Mouse (Mus musculus): Measurements from ENCODE around the gene Fitm1. TPM values are rescaled to one million over a fixed set of nuclear protein-coding genes. Genes with fewer than 3 reads are reported as not detected.

The Fitm1 gene
- total RNA-seq, 2 experiments from 2014 or later = not detected

GRCm38 (mm10) chr14:55565748-55566147, 9.7 kb upstream of the Fitm1 start:
- no peak for DNase-seq (ENCODE audit: low spot score in 2 of 2)

DNA sequence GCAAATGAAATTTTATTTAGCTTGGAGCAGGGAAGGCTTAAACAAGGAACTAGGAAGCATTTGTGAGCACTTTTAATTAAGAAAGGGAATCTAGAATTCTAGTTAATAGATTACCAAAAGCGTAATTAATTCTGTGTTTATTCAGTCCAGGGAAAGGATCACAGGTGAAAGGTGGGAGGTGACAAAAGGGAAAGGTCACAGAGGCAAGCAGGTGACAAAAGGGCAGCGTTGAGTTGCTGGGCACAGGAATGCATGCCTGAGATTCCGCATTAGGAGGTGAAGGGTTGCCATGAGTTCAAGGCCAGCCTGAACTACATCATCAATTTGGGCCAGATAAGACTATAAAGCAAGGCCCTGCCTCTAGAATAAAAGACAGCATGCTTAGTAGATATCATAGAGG, 7.9 kb upstream of the Fitm1 start:
- no peak for DNase-seq (ENCODE audit: low spot score in 2 of 2)

DNA sequence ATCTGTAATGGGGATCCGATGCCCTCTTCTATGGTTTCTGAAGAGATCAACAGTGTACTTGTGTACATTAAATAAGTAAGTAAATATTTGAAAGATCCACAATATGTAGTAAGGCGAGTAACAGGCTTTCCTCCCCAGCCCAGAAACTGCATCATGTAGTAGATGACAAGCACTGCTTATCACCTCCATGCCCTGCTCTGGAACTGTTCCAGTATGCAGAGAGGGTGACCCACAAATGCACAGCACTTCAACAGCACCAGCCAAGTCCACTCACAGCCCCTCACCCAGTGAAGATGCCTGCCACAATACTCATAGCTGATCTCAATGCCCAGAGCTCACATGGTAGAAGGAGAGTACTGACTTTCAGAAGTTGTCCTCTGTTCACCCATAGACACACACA, 4.8 kb upstream of the Fitm1 start:
- DNase-seq (ENCODE audit: low spot score in 2 of 2) = no peak

DNA sequence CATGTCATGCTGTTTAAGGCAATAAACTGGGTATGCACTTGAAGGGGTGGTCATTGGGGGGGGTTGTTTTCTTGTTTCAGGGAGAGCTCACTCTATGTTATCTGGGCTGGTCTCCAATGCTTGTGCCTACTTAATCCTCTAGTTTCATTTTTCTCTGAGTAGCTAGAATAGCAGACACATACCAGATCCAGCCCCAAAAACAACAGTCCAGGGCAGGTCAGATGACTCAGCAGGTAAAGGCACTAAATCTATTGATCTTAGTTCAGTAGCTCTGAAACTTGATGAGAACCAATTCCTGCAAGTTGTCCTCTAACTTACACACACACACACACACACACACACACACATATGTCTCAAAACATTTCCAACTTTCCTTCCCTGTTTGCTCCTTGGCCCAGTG, 3.7 kb upstream of the Fitm1 start:
- no peak for DNase-seq (ENCODE audit: low spot score in 2 of 2)

DNA sequence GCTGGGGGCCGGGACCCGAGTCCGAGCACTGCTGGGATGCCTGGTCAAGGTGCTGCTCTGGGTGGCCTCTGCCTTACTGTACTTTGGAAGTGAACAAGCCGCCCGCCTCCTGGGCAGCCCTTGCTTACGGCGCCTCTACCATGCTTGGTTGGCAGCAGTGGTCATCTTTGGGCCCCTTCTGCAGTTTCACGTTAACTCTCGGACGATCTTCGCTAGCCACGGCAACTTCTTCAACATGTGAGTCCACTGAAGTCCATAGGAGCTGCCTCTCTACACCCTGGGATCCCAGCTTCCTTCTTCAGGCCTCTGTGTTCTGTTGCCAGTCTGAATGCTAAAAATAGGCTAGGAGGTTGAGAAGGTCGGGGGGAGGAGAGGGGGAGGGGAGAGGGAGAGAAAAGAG, 294 bp downstream of the Fitm1 start:
- no peak for DNase-seq (ENCODE audit: low spot score in 2 of 2)

DNA sequence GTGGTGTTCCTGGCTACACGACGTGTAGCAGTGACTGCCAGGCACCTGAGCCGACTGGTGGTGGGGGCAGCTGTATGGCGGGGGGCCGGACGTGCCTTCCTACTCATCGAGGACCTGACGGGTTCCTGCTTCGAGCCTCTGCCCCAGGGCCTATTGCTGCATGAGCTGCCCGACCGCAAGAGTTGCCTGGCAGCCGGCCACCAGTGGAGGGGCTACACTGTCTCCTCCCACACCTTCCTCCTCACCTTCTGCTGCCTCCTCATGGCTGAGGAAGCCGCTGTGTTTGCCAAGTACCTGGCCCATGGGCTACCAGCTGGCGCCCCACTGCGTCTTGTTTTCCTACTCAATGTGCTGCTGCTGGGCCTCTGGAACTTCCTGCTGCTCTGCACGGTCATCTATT, 959 bp downstream of the Fitm1 start:
- DNase-seq (ENCODE audit: low spot score in 2 of 2) = peak; percentile 32 to 39

DNA sequence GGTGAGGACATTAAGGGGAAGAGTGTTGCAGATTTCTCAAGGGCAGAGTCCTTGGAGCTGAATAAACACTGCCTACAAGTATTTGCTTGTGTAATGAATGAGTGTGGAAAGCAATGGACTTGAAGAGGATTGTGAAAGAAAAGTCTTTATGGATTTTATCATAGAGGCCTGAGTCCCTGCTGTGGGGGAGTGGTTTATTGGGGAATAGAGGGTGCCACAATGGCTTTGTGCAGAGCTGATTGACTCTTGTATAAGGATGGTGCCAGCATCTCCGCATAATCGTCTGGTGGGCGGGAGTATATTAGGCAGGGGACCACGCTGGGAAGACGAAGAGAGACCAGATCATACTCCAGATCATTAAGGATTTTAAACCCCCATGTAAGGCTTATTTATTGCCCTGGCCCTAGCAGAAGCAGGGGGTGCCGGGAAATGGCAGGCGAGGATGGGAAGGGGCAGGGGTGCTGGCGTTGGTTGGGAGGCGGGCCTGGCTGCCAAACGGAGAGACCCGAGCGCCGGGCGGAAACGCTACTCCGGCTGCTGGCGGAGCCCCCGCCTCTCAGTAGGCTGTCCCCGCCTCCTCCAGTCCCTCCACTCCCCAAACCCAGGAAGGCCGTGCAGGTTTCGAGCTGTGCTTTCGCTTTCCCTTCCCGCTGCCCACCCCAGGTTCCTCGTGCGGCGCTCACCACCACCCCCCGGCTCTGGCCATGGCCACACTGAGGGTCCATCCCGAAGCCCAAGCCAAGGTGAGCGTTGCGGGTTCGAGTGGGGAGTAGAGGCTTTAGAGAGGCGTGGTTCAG, 2.7 kb downstream of the Fitm1 start, which contains the start of gene Psme1:
Gene Psme1 (plus strand): TSS at position 253 of the 797 bp plus-strand sequence.
- DNase-seq (ENCODE audit: low spot score in 2 of 2) = peak; percentile 43 to 64

- DNase-seq (ENCODE audit: low spot score in 2 of 2) = no peak
These were observed 3.4 kb downstream of the Fitm1 start for GRCm38 (mm10) chr14:55578668-55579269.

- no peak for DNase-seq (ENCODE audit: low spot score in 2 of 2)
These were observed 4.4 kb downstream of the Fitm1 start for GRCm38 (mm10) chr14:55579511-55580496.

DNA sequence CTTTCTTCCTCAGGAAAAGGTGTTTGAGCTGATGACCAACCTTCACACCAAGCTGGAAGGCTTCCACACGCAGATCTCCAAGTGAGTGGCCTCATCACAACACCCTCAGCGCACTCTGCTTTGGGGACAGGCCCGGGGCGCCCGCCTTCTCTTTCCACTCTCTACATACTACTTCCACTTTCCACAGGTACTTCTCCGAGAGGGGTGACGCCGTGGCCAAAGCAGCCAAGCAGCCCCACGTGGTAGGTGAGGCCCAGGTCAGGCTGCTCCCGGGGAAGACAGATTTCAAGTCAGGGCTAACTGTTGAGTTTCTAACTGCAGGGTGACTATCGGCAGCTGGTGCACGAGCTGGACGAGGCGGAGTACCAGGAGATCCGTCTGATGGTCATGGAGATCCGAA, 5.3 kb downstream of the Fitm1 start:
- DNase-seq (ENCODE audit: low spot score in 2 of 2) = no peak

GRCm38 (mm10) chr14:55581981-55582681, 6.7 kb downstream of the Fitm1 start:
- DNase-seq (ENCODE audit: low spot score in 2 of 2) = no peak

GRCm38 (mm10) chr14:55584303-55584701, 8.9 kb downstream of the Fitm1 start:
- no peak for DNase-seq (ENCODE audit: low spot score in 2 of 2)

- peak; percentile 52 to 65 for DNase-seq (ENCODE audit: low spot score in 2 of 2)
These were observed 9.5 kb downstream of the Fitm1 start, which contains the start of gene Emc9 for GRCm38 (mm10) chr14:55584702-55585565. Gene Emc9 (minus strand): TSS chr14:55585302.

GRCm38 (mm10) chr14:55585566-55585960, 10.1 kb downstream of the Fitm1 start:
- no peak for DNase-seq (ENCODE audit: low spot score in 2 of 2)

- DNase-seq (ENCODE audit: low spot score in 2 of 2) = no peak
These were observed 10.7 kb downstream of the Fitm1 start for GRCm38 (mm10) chr14:55586149-55586548.

- DNase-seq (ENCODE audit: low spot score in 2 of 2) = no peak
These were observed 13.9 kb downstream of the Fitm1 start for GRCm38 (mm10) chr14:55589271-55589670.

DNA sequence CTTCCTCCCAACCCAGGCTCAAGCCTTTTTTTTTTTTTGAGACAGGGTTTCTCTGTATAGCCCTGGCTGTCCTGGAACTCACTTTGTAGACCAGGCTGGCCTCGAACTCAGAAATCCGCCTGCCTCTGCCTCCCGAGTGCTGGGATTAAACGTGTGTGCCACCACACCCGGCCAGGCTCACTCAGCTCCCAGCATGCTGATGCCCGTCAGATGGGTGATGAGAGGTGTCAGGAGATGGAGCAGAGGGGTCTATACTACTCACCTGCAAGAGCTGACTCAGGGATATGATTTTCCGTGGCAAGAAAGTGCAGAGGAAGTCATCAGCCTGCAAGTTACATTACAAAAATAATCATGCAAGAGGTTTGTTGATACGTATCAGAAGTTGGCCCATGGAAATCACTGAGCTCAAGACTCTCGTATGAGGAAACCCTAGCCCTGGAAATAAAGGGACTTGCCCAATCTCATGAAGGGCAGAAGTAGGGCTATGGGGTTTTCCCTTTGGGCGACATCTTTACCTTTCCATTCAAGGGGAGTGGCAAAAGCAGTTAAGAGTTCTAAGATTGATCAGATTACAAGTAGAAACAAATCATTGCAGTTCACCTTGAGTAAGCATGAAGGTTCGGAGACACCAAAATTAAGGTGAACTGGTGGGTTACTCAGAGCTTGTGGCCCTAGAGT, 14.5 kb downstream of the Fitm1 start:
- no peak for DNase-seq (ENCODE audit: low spot score in 2 of 2)

DNA sequence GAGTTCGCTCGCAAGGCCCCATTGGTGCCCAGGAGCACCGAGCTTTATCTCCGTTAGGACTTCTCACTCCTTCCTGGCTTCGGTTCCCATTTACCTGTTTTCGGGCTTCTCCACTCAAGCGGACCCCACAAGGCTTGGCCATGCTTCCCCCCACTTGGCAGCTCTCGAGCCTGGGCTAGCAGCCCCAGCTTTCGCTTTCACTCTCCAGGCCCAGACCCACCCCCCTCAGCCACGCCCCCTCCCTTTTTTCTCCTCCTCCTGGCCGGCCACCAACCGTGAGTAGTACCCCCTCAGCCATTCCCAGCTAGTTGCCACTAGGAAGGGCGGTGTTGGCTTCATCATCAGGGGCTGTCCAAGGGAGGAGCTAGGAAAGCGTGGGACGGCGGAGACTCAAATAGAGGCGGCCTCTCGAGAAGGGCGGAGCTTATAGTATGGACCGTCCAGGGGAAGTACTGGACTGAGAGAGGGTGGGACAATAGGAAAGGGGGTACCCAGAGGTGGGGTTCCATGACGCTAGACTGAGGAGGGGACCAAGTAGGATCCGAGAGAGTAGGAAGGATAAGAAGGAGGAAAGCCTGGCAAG, 15.4 kb downstream of the Fitm1 start, which contains the start of gene Psme2:
Gene Psme2 (minus strand): TSS at position 366 of the 583 bp plus-strand sequence.
- peak; percentile 85 to 90 for DNase-seq (ENCODE audit: low spot score in 2 of 2)

All from left cerebral cortex, adult 18-20 months (tissue).